Mouse (Mus musculus) megakaryocyte-erythroid progenitor cell, adult 5-6 weeks (primary cell): ENCODE results near the gene Piezo1. TPM values are rescaled to one million over a fixed set of nuclear protein-coding genes. Genes with fewer than 3 reads are reported as not detected.

Experiments used
- ATAC-seq: replicated peaks from 2 replicates; pipeline ENCODE4 v1.8.0; 2016; ENCODE audit warnings: mild to moderate bottlenecking, inconsistent platforms; ENCODE audit not compliant: severe bottlenecking, poor library complexity, low FRiP score, low TSS enrichment
- total RNA-seq, 2 experiments: library from RNA; stranded (forward) in 1 of 2; stranded (reverse) in 1 of 2; fragments of 200-1000, 215-1000 nt in 1 of 2; fragments of >200 nt in 1 of 2; fragmentation: Nextera tagmentation in 1 of 2; gene quantifications; 2 replicates each; pipeline ENCODE4 v1.2.3; 2014 to 2017

Piezo1 gene
- total RNA-seq, 2 experiments from 2014 or later = 31.5 to 84.0 TPM

- no peak for ATAC-seq
Measured at GRCm38 (mm10) chr8:122437708-122438331, 113.3 kb downstream of the Piezo1 start.

GRCm38 (mm10) chr8:122436586-122437125, 114.5 kb downstream of the Piezo1 start:
- no peak for ATAC-seq

- no peak for ATAC-seq
Measured at GRCm38 (mm10) chr8:122436146-122436545, 115.0 kb downstream of the Piezo1 start.

GRCm38 (mm10) chr8:122435375-122435774, 115.8 kb downstream of the Piezo1 start:
- no peak for ATAC-seq

GRCm38 (mm10) chr8:122433269-122433905, 117.7 kb downstream of the Piezo1 start:
- ATAC-seq = peak; percentile 22; the same call in 1 of the 2 replicates

GRCm38 (mm10) chr8:122432443-122433268, 118.5 kb downstream of the Piezo1 start, which contains the start of gene Cyba:
Gene Cyba (minus strand): TSS chr8:122432930.
- peak; percentile 73 for ATAC-seq

Other genes starting within 250 kb of the Piezo1 start
- not detected in 2 replicates for gene Trhr2, start 190.6 kb downstream of the Piezo1 start, total RNA-seq (2014; fragmentation: Nextera tagmentation)
- not detected in 2 replicates for gene Trhr2, start 190.6 kb downstream of the Piezo1 start, total RNA-seq (2017)
- 69.7 and 77.5 TPM in 2 replicates for gene Zc3h18, start 174.7 kb downstream of the Piezo1 start, total RNA-seq (2014; fragmentation: Nextera tagmentation)
- gene Zc3h18, start 174.7 kb downstream of the Piezo1 start, total RNA-seq (2017) = 81.4 and 93.2 TPM in 2 replicates
- not detected in 2 replicates for gene Il17c, start 129.3 kb downstream of the Piezo1 start, total RNA-seq (2014; fragmentation: Nextera tagmentation)
- not detected in 2 replicates for gene Il17c, start 129.3 kb downstream of the Piezo1 start, total RNA-seq (2017)
- gene Cyba, start 118.4 kb downstream of the Piezo1 start, total RNA-seq (2014; fragmentation: Nextera tagmentation) = 66.0 and 69.7 TPM in 2 replicates
- 25.4 and 28.7 TPM in 2 replicates for gene Cyba, start 118.4 kb downstream of the Piezo1 start, total RNA-seq (2017)
- gene Mvd, start 107.9 kb downstream of the Piezo1 start, total RNA-seq (2014; fragmentation: Nextera tagmentation) = 2.4 and 2.9 TPM in 2 replicates
- gene Mvd, start 107.9 kb downstream of the Piezo1 start, total RNA-seq (2017) = 0.14 and 1.8 TPM in 2 replicates
- gene Snai3, start 90.6 kb downstream of the Piezo1 start, total RNA-seq (2014; fragmentation: Nextera tagmentation) = 2.2 TPM in 1 of 2 replicates, not detected in the other
- gene Snai3, start 90.6 kb downstream of the Piezo1 start, total RNA-seq (2017) = not detected in 2 replicates
- gene Rnf166, start 75.3 kb downstream of the Piezo1 start, total RNA-seq (2014; fragmentation: Nextera tagmentation) = 33.2 and 37.2 TPM in 2 replicates
- gene Rnf166, start 75.3 kb downstream of the Piezo1 start, total RNA-seq (2017) = 23.7 and 40.2 TPM in 2 replicates
- 16.4 and 31.6 TPM in 2 replicates for gene Ctu2, start 75.2 kb downstream of the Piezo1 start, total RNA-seq (2014; fragmentation: Nextera tagmentation)
- 14.8 and 15.7 TPM in 2 replicates for gene Ctu2, start 75.2 kb downstream of the Piezo1 start, total RNA-seq (2017)
- gene Cdt1, start 16.7 kb upstream of the Piezo1 start, total RNA-seq (2014; fragmentation: Nextera tagmentation) = 133 and 150 TPM in 2 replicates
- 34.5 and 70.6 TPM in 2 replicates for gene Cdt1, start 16.7 kb upstream of the Piezo1 start, total RNA-seq (2017)
- gene Aprt, start 25.6 kb upstream of the Piezo1 start, total RNA-seq (2014; fragmentation: Nextera tagmentation) = 228 and 254 TPM in 2 replicates
- 55.1 and 106 TPM in 2 replicates for gene Aprt, start 25.6 kb upstream of the Piezo1 start, total RNA-seq (2017)
- gene Galns, start 60.1 kb upstream of the Piezo1 start, total RNA-seq (2014; fragmentation: Nextera tagmentation) = 21.7 and 31.5 TPM in 2 replicates
- gene Galns, start 60.1 kb upstream of the Piezo1 start, total RNA-seq (2017) = 3.8 and 8.2 TPM in 2 replicates
- gene Trappc2l, start 60.3 kb upstream of the Piezo1 start, total RNA-seq (2014; fragmentation: Nextera tagmentation) = 24.4 and 27.7 TPM in 2 replicates
- gene Trappc2l, start 60.3 kb upstream of the Piezo1 start, total RNA-seq (2017) = 10.2 and 19.6 TPM in 2 replicates
- not detected in 2 replicates for gene Pabpn1l, start 71.4 kb upstream of the Piezo1 start, total RNA-seq (2014; fragmentation: Nextera tagmentation)
- not detected in 2 replicates for gene Pabpn1l, start 71.4 kb upstream of the Piezo1 start, total RNA-seq (2017)
- gene Cbfa2t3, start 147.8 kb upstream of the Piezo1 start, total RNA-seq (2014; fragmentation: Nextera tagmentation) = 78.3 and 79.6 TPM in 2 replicates
- gene Cbfa2t3, start 147.8 kb upstream of the Piezo1 start, total RNA-seq (2017) = 7.8 and 15.4 TPM in 2 replicates
- 9.8 and 14.7 TPM in 2 replicates for gene Acsf3, start 224.2 kb upstream of the Piezo1 start, total RNA-seq (2014; fragmentation: Nextera tagmentation)
- 5.8 and 9.5 TPM in 2 replicates for gene Acsf3, start 224.2 kb upstream of the Piezo1 start, total RNA-seq (2017)